Mouse (Mus musculus): ENCODE measurements around the gene Zfp329. TPM values are rescaled to one million over a fixed set of nuclear protein-coding genes. Genes with fewer than 3 reads are reported as not detected.
A peak's percentile ranks its signal among the peaks of the same experiment; 100 is the strongest.

Gene Zfp329
- polyA plus RNA-seq, 1 experiment from 2014 or later, result 10.8 TPM

GRCm38 (mm10) chr7:12787333-12787732 is 31.3 kb downstream of the Zfp329 start:
- H3K27me3 ChIP-seq (replicated peaks), result no peaks in the 10 kb centered on the region
- H3K36me3 ChIP-seq, result no peaks in the 10 kb centered on the region
- H3K4me3 ChIP-seq (replicated peaks), result no peak overlapping the region
- H3K9me3 ChIP-seq, result no peaks in the 10 kb centered on the region
- ATAC-seq, result no peak
- WGBS, result 78% methylated on average over 6 of the region's 6 CpGs
- H3K4me2 ChIP-seq (replicated peaks), result no peak overlapping the region
- H3K27ac ChIP-seq, result no peak overlapping the region
- no peaks in the 10 kb centered on the region for H3K4me1 ChIP-seq (replicated peaks)
- H3K9ac ChIP-seq, result no peak overlapping the region

GRCm38 (mm10) chr7:12780151-12780830 is 38.4 kb downstream of the Zfp329 start:
- peak; percentile 97 for ATAC-seq
- peak overlapping the region; percentile 90 for H3K4me2 ChIP-seq (replicated peaks)
- no peaks in the 10 kb centered on the region for H3K36me3 ChIP-seq
- H3K4me3 ChIP-seq (replicated peaks), result peak overlapping the region; percentile 63
- under 1% methylated on average over 57 of the region's 57 CpGs for WGBS
- no peaks in the 10 kb centered on the region for H3K9me3 ChIP-seq
- peak overlapping the region; percentile 60 for H3K9ac ChIP-seq
- H3K4me1 ChIP-seq (replicated peaks), result peaks cover 7% of the 10 kb centered on the region
- no peak overlapping the region for H3K27ac ChIP-seq
- no peaks in the 10 kb centered on the region for H3K27me3 ChIP-seq (replicated peaks)

GRCm38 (mm10) chr7:12779782-12780150 is 38.9 kb downstream of the Zfp329 start:
- Histone ChIP-seq H3K9me3 (no peaks in the 10 kb centered on the region), H3K27ac (no peak overlapping the region), H3K4me2 (replicated peaks) (peak overlapping the region; percentile 90), H3K27me3 (replicated peaks) (no peaks in the 10 kb centered on the region), H3K9ac (peak overlapping the region; percentile 60), H3K36me3 (no peaks in the 10 kb centered on the region), H3K4me1 (replicated peaks) (peaks cover 7% of the 10 kb centered on the region), H3K4me3 (replicated peaks) (peak overlapping the region; percentile 63)
- peak; percentile 16; the same call in 1 of the 2 replicates for ATAC-seq
- 24% methylated on average over 10 of the region's 10 CpGs for WGBS

GRCm38 (mm10) chr7:12779141-12779540 is 39.5 kb downstream of the Zfp329 start:
- no peak overlapping the region for H3K4me3 ChIP-seq (replicated peaks)
- H3K27me3 ChIP-seq (replicated peaks), result no peaks in the 10 kb centered on the region
- H3K4me2 ChIP-seq (replicated peaks), result peak overlapping the region; percentile 90; the same call in 1 of the 2 replicates
- WGBS, result 86% methylated on average over 5 of the region's 5 CpGs
- peaks cover 7% of the 10 kb centered on the region for H3K4me1 ChIP-seq (replicated peaks)
- H3K36me3 ChIP-seq, result peaks cover 4% of the 10 kb centered on the region; the same call in 1 of the 2 replicates
- H3K27ac ChIP-seq, result no peak overlapping the region
- no peaks in the 10 kb centered on the region for H3K9me3 ChIP-seq
- H3K9ac ChIP-seq, result no peak overlapping the region
- ATAC-seq, result no peak

GRCm38 (mm10) chr7:12774606-12775005 is 44.1 kb downstream of the Zfp329 start:
- Histone ChIP-seq H3K36me3 (peaks cover 9% of the 10 kb centered on the region; the same call in 1 of the 2 replicates), H3K27ac (no peak overlapping the region), H3K9ac (no peak overlapping the region), H3K4me2 (replicated peaks) (no peak overlapping the region), H3K27me3 (replicated peaks) (no peaks in the 10 kb centered on the region), H3K4me1 (replicated peaks) (peaks cover 2% of the 10 kb centered on the region), H3K9me3 (no peaks in the 10 kb centered on the region), H3K4me3 (replicated peaks) (no peak overlapping the region)
- WGBS, result 100% methylated on average over 1 of the region's 1 CpGs
- no peak for ATAC-seq

- WGBS, result 84% methylated on average over 9 of the region's 9 CpGs
- Histone ChIP-seq H3K27ac (no peak overlapping the region), H3K4me3 (replicated peaks) (no peak overlapping the region), H3K27me3 (replicated peaks) (no peaks in the 10 kb centered on the region), H3K4me2 (replicated peaks) (no peak overlapping the region), H3K9ac (no peak overlapping the region), H3K4me1 (replicated peaks) (no peaks in the 10 kb centered on the region), H3K9me3 (no peaks in the 10 kb centered on the region), H3K36me3 (peaks cover 9% of the 10 kb centered on the region; the same call in 1 of the 2 replicates)
- no peak for ATAC-seq
Measured at GRCm38 (mm10) chr7:12774111-12774510, 44.5 kb downstream of the Zfp329 start.

Other genes starting within 250 kb of the Zfp329 start
- gene Vmn2r53, start 210.1 kb downstream of the Zfp329 start, polyA plus RNA-seq (2015; fragmentation: Nextera tagmentation; extraction: Ambion mirVana), result not detected in 2 replicates
- not detected in 2 replicates for gene Vmn2r54, start 178.5 kb downstream of the Zfp329 start, polyA plus RNA-seq (2015; fragmentation: Nextera tagmentation; extraction: Ambion mirVana)
- gene Vmn2r55, start 133.9 kb downstream of the Zfp329 start, polyA plus RNA-seq (2015; fragmentation: Nextera tagmentation; extraction: Ambion mirVana), result not detected in 2 replicates
- gene Vmn2r56, start 83.9 kb downstream of the Zfp329 start, polyA plus RNA-seq (2015; fragmentation: Nextera tagmentation; extraction: Ambion mirVana), result not detected in 2 replicates
- 4.3 and 4.6 TPM in 2 replicates for gene Zscan18, start 15.2 kb downstream of the Zfp329 start, polyA plus RNA-seq (2015; fragmentation: Nextera tagmentation; extraction: Ambion mirVana)
- gene Zfp110, start 15.9 kb upstream of the Zfp329 start, polyA plus RNA-seq (2015; fragmentation: Nextera tagmentation; extraction: Ambion mirVana), result 27.5 and 27.9 TPM in 2 replicates
- 3.1 and 3.3 TPM in 2 replicates for gene Zfp128, start 62.3 kb upstream of the Zfp329 start, polyA plus RNA-seq (2015; fragmentation: Nextera tagmentation; extraction: Ambion mirVana)
- gene Zscan22, start 79.0 kb upstream of the Zfp329 start, polyA plus RNA-seq (2015; fragmentation: Nextera tagmentation; extraction: Ambion mirVana), result 12.2 and 12.7 TPM in 2 replicates
- 1,008 and 1,147 TPM in 2 replicates for gene Rps5, start 103.4 kb upstream of the Zfp329 start, polyA plus RNA-seq (2015; fragmentation: Nextera tagmentation; extraction: Ambion mirVana)
- gene Rnf225, start 108.6 kb upstream of the Zfp329 start, polyA plus RNA-seq (2015; fragmentation: Nextera tagmentation; extraction: Ambion mirVana), result 0.33 and 0.47 TPM in 2 replicates
- 8.3 and 8.6 TPM in 2 replicates for gene Zfp324, start 147.0 kb upstream of the Zfp329 start, polyA plus RNA-seq (2015; fragmentation: Nextera tagmentation; extraction: Ambion mirVana)
- gene Zfp446, start 159.0 kb upstream of the Zfp329 start, polyA plus RNA-seq (2015; fragmentation: Nextera tagmentation; extraction: Ambion mirVana), result 6.7 and 6.8 TPM in 2 replicates
- gene Slc27a5, start 179.3 kb upstream of the Zfp329 start, polyA plus RNA-seq (2015; fragmentation: Nextera tagmentation; extraction: Ambion mirVana), result 0.41 and 0.53 TPM in 2 replicates
- 218 and 244 TPM in 2 replicates for gene Trim28, start 180.3 kb upstream of the Zfp329 start, polyA plus RNA-seq (2015; fragmentation: Nextera tagmentation; extraction: Ambion mirVana)
- 20.7 and 21.2 TPM in 2 replicates for gene Zbtb45, start 191.2 kb upstream of the Zfp329 start, polyA plus RNA-seq (2015; fragmentation: Nextera tagmentation; extraction: Ambion mirVana)
- gene Chmp2a, start 215.9 kb upstream of the Zfp329 start, polyA plus RNA-seq (2015; fragmentation: Nextera tagmentation; extraction: Ambion mirVana), result 162 and 177 TPM in 2 replicates
- 109 and 118 TPM in 2 replicates for gene Ube2m, start 219.4 kb upstream of the Zfp329 start, polyA plus RNA-seq (2015; fragmentation: Nextera tagmentation; extraction: Ambion mirVana)
- 2.1 and 2.5 TPM in 2 replicates for gene Mzf1, start 235.9 kb upstream of the Zfp329 start, polyA plus RNA-seq (2015; fragmentation: Nextera tagmentation; extraction: Ambion mirVana)

Measured in intestine, embryonic 15.5 days (tissue).